Mouse (Mus musculus) thymus, adult 2 months (tissue): ENCODE results near the gene Psmc3ip.

Experiments used
- CTCF ChIP-seq: fragments of 200-500 bp; IDR thresholded peaks from 2 replicates; pipeline ENCODE4 v1.5.1; 2012; ENCODE audit warnings: mild to moderate bottlenecking, control low read depth, low read length, moderate library complexity, borderline replicate concordance; ENCODE audit not compliant: control insufficient read depth, poor library complexity, insufficient read depth; ENCODE audit errors: extremely low read depth
- POLR2A ChIP-seq: fragments of 200-500 bp; IDR thresholded peaks from 2 replicates; pipeline ENCODE4 v1.6.1; 2012; ENCODE audit warnings: mild to moderate bottlenecking, low read length, control low read depth, moderate library complexity; ENCODE audit not compliant: control insufficient read depth, poor library complexity, insufficient read depth; ENCODE audit errors: extremely low read depth

GRCm38 (mm10) chr11:101070189-101070527 lies 25.1 kb downstream of the Psmc3ip start:
- no peak for TF ChIP-seq CTCF
- TF ChIP-seq POLR2A: no peak; the same call in 1 of the 2 replicates
